ENCODE assay signal across 10 mouse cellular contexts in the genomic region with DNA sequence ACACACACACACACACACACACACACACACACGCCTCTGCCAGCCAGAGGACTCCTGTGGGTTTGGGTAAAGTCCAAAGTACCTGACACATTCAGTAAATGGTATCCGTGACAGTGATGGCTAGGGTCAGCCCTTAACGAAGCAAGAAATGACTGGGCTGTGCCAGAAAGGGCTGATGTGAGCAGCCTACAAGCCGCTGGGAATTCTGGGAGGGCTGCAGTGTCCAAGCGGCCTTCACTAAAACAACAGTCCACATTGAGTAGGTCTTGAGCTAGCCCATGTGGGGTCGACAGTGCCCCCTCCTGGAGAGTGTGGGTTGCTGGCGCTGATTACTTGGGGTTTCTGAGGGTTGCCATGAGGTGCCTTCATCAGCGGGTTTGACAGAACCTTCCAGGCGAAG. TPM values are rescaled to one million over a fixed set of nuclear protein-coding genes. Genes with fewer than 3 reads are reported as not detected.
DNase-seq lines count a peak whose midpoint lies in the region; ATAC-seq and TF ChIP-seq lines count a peak whose summit lies in the region.
"Had no signal": no experiment of that assay in that cellular context is flagged by ENCODE, and none has a peak within 500 bp of the region (broad histone marks: within the 10 kb centered on the region; RNA-seq: fewer than 3 reads in every experiment).

No protein-coding gene starts in this region.

- no peaks in the 10 kb centered on the region for H3K36me3 ChIP-seq in splenic B cell, adult 2 months (ENCODE audit: control insufficient read depth, insufficient read depth, low read length, poor library complexity, severe bottlenecking)
- no peaks in the 10 kb centered on the region for H3K36me3 ChIP-seq in hindbrain, embryonic 14.5 days (replicated peaks; ENCODE audit: control insufficient read depth, insufficient read depth)
- H3K36me3 ChIP-seq: embryonic facial prominence, embryonic 13.5 days; neural tube, embryonic 13.5 days had no signal

- DNase-seq in gastrocnemius, adult 2 months: peak; percentile 26
- DNase-seq in gastrocnemius, postnatal 25 days: no peak
- peak; percentile 6 for DNase-seq in thymus, postnatal 14 days
- DNase-seq in thymus, postnatal 25 days: no peak
- DNase-seq in kidney, postnatal 10 days: peak; percentile 43
- DNase-seq in splenic B cell, adult 2 months (ENCODE audit: low read depth, low spot score): peak; percentile 12
- DNase-seq in gastrocnemius, postnatal 4 days (ENCODE audit: low spot score in 2 of 2): no peak
- no peak for DNase-seq in hindbrain, embryonic 14.5 days (ENCODE audit: low spot score)

- H3K27ac ChIP-seq in gastrocnemius, adult 2 months: no peak overlapping the region
- no peak overlapping the region for H3K27ac ChIP-seq in hindbrain, embryonic 14.5 days
- H3K27ac ChIP-seq: embryonic facial prominence, embryonic 13.5 days; neural tube, embryonic 13.5 days had no signal

- no peak for ATAC-seq in hindbrain, embryonic 14.5 days (ENCODE audit: low FRiP score)

- peaks cover 10% of the 10 kb centered on the region; the same call in 1 of the 2 replicates for H3K4me1 ChIP-seq in hindbrain, embryonic 14.5 days (replicated peaks; ENCODE audit: control insufficient read depth, insufficient read depth, low read length)

- intact Hi-C loops in gastrocnemius, adult 2 months (cut with DNase I): no loop called here

- no peak overlapping the region for H3K9ac ChIP-seq in hindbrain, embryonic 14.5 days
- H3K9ac ChIP-seq: neural tube, embryonic 13.5 days had no signal

- TF ChIP-seq CTCF in gastrocnemius, adult 2 months (IDR thresholded peaks at IDR 0.05): peak; percentile 46

- no peak overlapping the region for H3K4me2 ChIP-seq in hindbrain, embryonic 14.5 days (replicated peaks)
- H3K4me2 ChIP-seq: embryonic facial prominence, embryonic 13.5 days; neural tube, embryonic 13.5 days had no signal

- 74% methylated on average over 9 of the region's 9 CpGs for WGBS in hindbrain, embryonic 14.5 days

- no peak overlapping the region for H3K4me3 ChIP-seq in gastrocnemius, adult 2 months
- H3K4me3 ChIP-seq in hindbrain, embryonic 14.5 days (replicated peaks; ENCODE audit: low read length): no peak overlapping the region
- H3K4me3 ChIP-seq: embryonic facial prominence, embryonic 13.5 days; neural tube, embryonic 13.5 days had no signal

- no peaks in the 10 kb centered on the region for H3K27me3 ChIP-seq in splenic B cell, adult 2 months (ENCODE audit: control insufficient read depth, insufficient read depth, low read length, poor library complexity, severe bottlenecking)
- no peaks in the 10 kb centered on the region for H3K27me3 ChIP-seq in hindbrain, embryonic 14.5 days (ENCODE audit: control insufficient read depth, insufficient read depth, low read length)
- H3K27me3 ChIP-seq: embryonic facial prominence, embryonic 13.5 days; neural tube, embryonic 13.5 days had no signal

- H3K9me3 ChIP-seq in hindbrain, embryonic 14.5 days (ENCODE audit: control insufficient read depth, low read length): no peaks in the 10 kb centered on the region
- H3K9me3 ChIP-seq: embryonic facial prominence, embryonic 13.5 days; neural tube, embryonic 13.5 days had no signal

RNA-seq across cellular contexts. Expression of a gene that starts 33.8 kb away (rescaled TPM):
- total RNA-seq in gastrocnemius, adult 2 months (2021): 1 to 10 TPM; 2.6 to 3.2 TPM
- total RNA-seq in gastrocnemius, postnatal 25 days (2021): 1 to 10 TPM; 2.6 to 4.2 TPM
- 1 to 10 TPM; 6.2 TPM for total RNA-seq in gastrocnemius, postnatal 4 days (2021)
- 1.0 and 1.7 TPM in 2 replicates for polyA plus RNA-seq in hindbrain, embryonic 14.5 days (2014; fragmentation: Nextera tagmentation; extraction: Ambion mirVana)

Comparison
In these comparisons a context has a peak if more than half of its experiments do, and no peak if none do; other contexts are left out.
1. DNase-seq: peak in gastrocnemius, adult 2 months (single experiment), thymus, postnatal 14 days (single experiment), kidney, postnatal 10 days (single experiment) and splenic B cell, adult 2 months (single experiment); none in gastrocnemius, postnatal 25 days (single experiment), thymus, postnatal 25 days (single experiment), gastrocnemius, postnatal 4 days (0 of 2) and hindbrain, embryonic 14.5 days (single experiment).